Mouse (Mus musculus) T-cell, adult 66 days (primary cell): ENCODE measurements around the gene Camta2. TPM values are rescaled to one million over a fixed set of nuclear protein-coding genes. Genes with fewer than 3 reads are reported as not detected.

ENCODE experiments used
- total RNA-seq, 2 experiments: library from RNA; stranded (reverse); gene quantifications; 3 replicates in 1 of 2; 4 replicates in 1 of 2; pipeline ENCODE4 v1.2.4; 2023

Gene Camta2
- total RNA-seq, result 10 to 100 TPM; 43.9 to 48.0 TPM

DNA sequence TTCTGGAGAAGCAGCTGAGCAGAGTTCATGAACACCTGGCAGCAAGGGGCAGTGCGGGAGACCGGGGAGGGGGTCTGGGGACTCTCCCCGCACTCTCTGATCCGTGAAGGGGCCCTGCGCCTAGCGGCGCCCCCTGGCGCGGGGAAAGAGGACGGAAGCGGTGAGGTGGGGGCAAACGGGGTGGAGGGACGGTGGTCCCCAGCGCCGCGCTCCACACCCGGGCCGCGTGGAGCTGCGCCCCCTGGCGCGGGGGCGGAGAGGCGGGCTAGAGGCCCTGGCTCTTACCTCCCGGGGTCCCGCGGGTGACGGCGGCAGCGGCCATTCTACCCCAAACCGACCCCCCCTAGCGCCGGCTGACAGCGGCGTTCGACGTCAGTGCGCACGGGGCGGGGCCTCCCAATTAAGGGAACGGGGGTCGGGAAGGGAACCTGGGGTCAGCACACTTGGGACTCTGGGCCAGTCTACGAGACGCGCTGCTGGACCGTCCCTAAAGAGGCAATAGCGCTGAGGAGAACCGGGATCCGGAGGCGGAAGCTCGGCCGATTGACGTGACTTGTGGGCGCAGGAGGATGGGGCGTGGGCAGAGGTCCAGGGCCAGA is at the start of gene Camta2:
Gene Camta2, minus strand, starts transcription at position 505 of the 599 bp plus-strand sequence.

DNA sequence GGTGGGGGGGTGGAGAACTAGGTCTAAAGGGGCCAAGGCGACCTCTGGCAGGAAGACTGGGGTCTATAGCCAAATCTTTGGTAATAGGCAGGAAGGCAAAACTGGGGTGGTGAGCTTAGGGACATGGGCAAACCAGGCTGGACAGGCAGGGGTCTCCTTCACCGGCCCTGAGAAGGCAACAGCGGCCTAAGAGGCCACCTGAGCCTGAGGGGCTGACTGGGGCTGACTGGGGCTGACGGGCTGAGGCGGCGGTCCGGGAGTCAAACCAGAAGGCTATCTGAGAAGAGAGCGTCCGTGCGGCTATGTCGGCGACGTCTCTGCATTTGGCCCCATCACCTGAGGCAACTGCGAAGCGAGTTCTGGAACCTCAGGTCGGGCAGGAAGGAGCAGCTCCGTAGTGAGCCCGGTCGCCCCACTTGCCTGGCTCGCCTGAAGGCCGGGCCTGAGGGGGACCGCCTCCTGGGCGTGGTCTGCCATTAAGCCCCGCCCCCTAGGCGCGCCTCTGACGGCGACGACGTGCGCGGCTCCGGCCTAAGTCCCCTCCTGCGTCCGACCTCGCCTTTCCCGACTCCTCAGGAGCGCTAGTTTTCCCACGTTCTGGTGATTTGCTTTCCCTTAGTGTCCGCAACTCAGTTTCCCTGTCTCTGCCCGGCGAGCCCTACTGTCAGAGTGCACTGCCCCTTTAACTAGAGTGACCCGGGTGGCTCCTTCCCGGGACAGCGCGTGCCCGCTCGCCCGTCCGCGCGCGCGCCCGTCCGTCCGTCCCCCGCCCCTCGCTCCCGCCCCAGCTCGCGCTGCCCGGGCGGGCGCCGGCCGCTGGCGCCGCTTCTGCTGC is 12.0 kb upstream of the Camta2 start, which contains the start of the genes Inca1 and Kif1c:
Gene Inca1, minus strand, starts transcription at position 434 of the 835 bp plus-strand sequence.
Gene Kif1c, plus strand, starts transcription at position 827 of the 835 bp plus-strand sequence.

DNA sequence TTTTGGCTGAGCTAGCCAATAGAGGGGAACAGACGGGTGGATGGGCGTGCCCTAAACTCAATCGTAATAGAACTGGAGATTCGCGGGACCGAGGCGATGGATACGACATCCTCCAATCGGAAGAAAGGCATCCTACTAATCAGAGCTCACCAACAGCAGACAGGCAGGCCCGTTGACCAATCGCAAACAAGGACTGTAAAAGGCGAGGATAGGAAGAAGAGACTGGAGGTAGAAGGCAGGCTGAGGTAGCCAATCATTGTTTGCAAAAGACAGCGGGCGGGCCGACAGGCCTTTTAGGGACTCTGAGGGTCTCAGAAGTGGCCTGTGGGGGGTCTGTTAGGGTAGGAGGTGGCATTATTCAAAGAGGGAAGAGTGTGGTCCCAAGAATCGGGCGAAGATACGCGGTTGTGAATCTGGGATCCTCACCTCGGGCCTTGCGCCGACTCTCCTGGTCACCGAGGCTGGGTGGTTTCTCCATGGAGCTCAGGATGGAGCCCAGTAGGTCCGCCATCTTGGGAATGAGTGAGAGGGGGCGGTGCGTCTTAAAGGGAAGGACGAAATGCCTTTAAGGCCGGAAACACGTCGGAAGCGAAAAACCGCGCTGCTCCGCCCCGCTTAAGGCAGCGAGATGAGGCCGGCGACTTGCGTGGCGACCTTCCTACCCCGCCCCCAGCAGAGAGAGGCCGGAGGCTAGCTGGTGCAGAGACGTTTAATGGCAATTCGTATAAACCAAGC is 19.0 kb downstream of the Camta2 start, which contains the start of gene Spag7:
Gene Spag7, minus strand, starts transcription at position 646 of the 735 bp plus-strand sequence.

GRCm38 (mm10) chr11:70656964-70657363 is 30.9 kb downstream of the Camta2 start, which contains the start of gene Eno3:
TSS of gene Eno3 (plus strand) at chr11:70657202.

GRCm38 (mm10) chr11:70654198-70654922 is 33.5 kb downstream of the Camta2 start, which contains the start of gene Pfn1:
TSS of gene Pfn1 (minus strand) at chr11:70654644.

GRCm38 (mm10) chr11:70646691-70647650 is 40.9 kb downstream of the Camta2 start, which contains the start of the genes Rnf167 and Slc25a11:
TSS of gene Rnf167 (plus strand) at chr11:70647235.
TSS of gene Slc25a11 (minus strand) at chr11:70647479.

DNA sequence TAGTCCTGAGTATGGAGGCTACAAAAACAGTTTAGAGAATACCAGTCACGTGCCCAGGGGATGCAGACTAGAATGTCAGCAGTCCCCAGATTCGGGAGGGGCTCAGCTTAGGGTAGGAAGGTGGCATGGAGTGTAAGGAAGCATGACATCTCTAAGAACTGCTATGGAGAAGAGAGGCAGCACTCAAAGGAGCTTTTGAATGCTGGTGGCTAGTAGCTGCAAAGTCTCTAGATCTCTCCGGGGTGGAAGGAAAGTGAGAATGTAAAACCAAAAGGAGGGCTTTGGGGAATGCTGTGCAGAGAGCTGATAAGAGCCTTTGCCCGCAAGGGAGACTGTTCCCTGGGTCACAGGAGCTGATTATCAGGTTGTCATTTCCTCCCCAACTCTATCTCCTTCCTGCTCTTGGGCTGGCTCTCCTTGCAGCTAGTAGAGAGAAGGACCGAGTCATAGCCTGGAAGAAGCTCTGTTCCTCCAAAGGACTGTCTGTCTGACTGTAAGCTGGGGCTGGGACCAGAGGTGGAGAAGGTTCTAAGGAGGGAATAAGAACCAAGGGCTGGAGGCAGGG is 49.1 kb downstream of the Camta2 start, which contains the start of gene Gp1ba:
Gene Gp1ba, plus strand, starts transcription at position 409 of the 565 bp plus-strand sequence.

Other genes starting within 250 kb of the Camta2 start
- 10 to 100 TPM; 40.1 to 41.8 TPM for gene Med11, start 236.2 kb downstream of the Camta2 start, total RNA-seq
- 1 to 10 TPM in 1 of 2 experiments, under 1 TPM in 1; 0.71 to 1.6 TPM for gene Zmynd15, start 228.7 kb downstream of the Camta2 start, total RNA-seq
- gene Cxcl16, start 228.1 kb downstream of the Camta2 start, total RNA-seq, result under 1 TPM in 1 of 2 experiments, not detected in 1; 0.76 TPM
- not detected for gene Tm4sf5, start 182.9 kb downstream of the Camta2 start, total RNA-seq
- gene Vmo1, start 173.5 kb downstream of the Camta2 start, total RNA-seq, result not detected
- gene Gltpd2, start 168.9 kb downstream of the Camta2 start, total RNA-seq, result not detected
- gene Psmb6, start 162.7 kb downstream of the Camta2 start, total RNA-seq, result 100 to 1,000 TPM; 130 to 135 TPM
- not detected for gene Gm40193, start 155.2 kb downstream of the Camta2 start, total RNA-seq
- gene Pld2, start 148.0 kb downstream of the Camta2 start, total RNA-seq, result 1 to 10 TPM; 4.8 to 5.4 TPM
- 100 to 1,000 TPM; 172 to 178 TPM for gene Mink1, start 125.2 kb downstream of the Camta2 start, total RNA-seq
- 1 to 10 TPM; 2.6 to 3.3 TPM for gene 4930544D05Rik, start 72.3 kb downstream of the Camta2 start, total RNA-seq
- gene Chrne, start 68.9 kb downstream of the Camta2 start, total RNA-seq, result 1 to 10 TPM; 3.3 to 4.4 TPM
- gene Gp1ba, start 49.0 kb downstream of the Camta2 start, total RNA-seq, result not detected
- 100 to 1,000 TPM; 234 to 250 TPM for gene Rnf167, start 40.9 kb downstream of the Camta2 start, total RNA-seq
- 10 to 100 TPM; 64.3 to 67.8 TPM for gene Slc25a11, start 40.6 kb downstream of the Camta2 start, total RNA-seq
- gene Pfn1, start 33.5 kb downstream of the Camta2 start, total RNA-seq, result 1,000 to 10,000 TPM; 1,694 to 1,755 TPM
- 10 to 100 TPM; 30.7 to 31.4 TPM for gene Eno3, start 30.9 kb downstream of the Camta2 start, total RNA-seq
- gene Spag7, start 18.7 kb downstream of the Camta2 start, total RNA-seq, result 10 to 100 TPM; 32.6 to 35.8 TPM
- under 1 TPM; 0.47 to 0.53 TPM for gene Inca1, start 12.1 kb upstream of the Camta2 start, total RNA-seq
- gene Kif1c, start 12.4 kb upstream of the Camta2 start, total RNA-seq, result 10 to 100 TPM; 29.5 to 33.2 TPM
- 1 to 10 TPM; 3.3 to 4.7 TPM for gene Zfp3, start 76.1 kb upstream of the Camta2 start, total RNA-seq
- gene Scimp, start 124.5 kb upstream of the Camta2 start, total RNA-seq, result not detected
- gene Rabep1, start 156.7 kb upstream of the Camta2 start, total RNA-seq, result 10 to 100 TPM; 37.8 to 41.6 TPM